Mouse (Mus musculus) cerebellum, adult 11-12 months (tissue): Measurements from ENCODE around the gene Wdr24.

Experiments used
- DNase-seq: peaks from one replicate; pipeline ENCODE4 v3.0.0; 2022

Gene Wdr24

DNA sequence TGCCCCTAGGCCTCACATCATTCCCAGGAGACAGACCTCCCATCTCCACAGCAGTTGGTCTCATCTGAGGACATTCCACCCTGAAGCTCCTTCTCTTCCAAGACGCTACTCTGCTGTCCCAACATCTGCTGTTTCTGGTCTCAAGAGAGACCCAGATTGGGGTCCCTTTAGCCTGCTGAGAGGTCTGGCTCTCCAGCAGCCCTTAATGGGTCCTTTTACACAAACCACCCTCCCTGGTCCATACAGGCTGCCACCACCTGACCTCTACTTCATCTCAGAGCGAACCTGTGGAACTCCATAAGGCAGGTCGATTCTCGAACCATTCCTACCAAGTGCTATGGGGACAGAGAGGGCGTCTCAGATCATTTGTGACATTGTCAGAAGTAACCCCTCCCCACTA, 15.4 kb upstream of the Wdr24 start:
- no peak for DNase-seq

DNA sequence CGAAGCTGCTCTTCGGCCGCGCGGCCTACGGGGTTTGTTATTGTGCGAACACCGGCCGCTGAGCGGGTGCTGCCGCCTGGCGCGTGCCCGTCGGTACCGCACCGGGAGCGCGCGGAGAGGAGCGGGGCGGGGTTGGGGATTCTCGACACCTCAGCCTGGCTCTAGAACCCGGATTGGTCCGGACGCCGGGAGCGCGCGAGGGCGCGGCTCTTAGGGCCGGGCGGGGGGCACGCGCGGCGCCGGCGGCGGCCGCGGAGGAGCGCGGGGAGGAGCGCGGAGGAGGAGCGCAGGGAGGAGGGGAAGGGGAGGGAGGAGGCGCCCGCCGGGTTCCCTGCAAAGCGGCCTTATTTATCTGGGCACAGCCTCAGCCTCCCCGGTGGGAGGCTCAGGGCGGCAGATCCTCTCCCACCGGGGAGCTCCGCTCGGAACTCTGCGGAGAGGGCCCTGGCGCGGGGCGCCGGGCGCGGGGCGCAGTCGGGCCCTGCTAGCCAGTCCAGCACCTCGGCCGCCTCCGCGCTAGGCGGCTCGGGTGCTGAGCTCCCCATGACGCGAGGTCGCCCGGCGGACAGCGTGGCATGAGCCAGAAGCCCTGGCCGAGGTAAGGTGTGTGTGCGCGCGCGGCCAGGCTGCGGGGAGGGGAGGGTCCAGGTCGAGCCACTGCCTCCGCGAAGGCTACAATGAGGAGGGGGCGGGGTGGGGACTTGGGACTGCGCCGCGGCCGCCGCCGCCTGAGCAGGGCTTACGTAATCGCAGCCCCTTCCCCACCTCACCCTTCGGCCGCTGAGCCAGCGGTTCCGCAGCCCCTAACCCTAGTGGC, 14.4 kb upstream of the Wdr24 start, which contains the start of gene Fbxl16:
Gene Fbxl16, plus strand, starts transcription at position 297 of the 817 bp plus-strand sequence.
- peak; percentile 97 for DNase-seq

DNA sequence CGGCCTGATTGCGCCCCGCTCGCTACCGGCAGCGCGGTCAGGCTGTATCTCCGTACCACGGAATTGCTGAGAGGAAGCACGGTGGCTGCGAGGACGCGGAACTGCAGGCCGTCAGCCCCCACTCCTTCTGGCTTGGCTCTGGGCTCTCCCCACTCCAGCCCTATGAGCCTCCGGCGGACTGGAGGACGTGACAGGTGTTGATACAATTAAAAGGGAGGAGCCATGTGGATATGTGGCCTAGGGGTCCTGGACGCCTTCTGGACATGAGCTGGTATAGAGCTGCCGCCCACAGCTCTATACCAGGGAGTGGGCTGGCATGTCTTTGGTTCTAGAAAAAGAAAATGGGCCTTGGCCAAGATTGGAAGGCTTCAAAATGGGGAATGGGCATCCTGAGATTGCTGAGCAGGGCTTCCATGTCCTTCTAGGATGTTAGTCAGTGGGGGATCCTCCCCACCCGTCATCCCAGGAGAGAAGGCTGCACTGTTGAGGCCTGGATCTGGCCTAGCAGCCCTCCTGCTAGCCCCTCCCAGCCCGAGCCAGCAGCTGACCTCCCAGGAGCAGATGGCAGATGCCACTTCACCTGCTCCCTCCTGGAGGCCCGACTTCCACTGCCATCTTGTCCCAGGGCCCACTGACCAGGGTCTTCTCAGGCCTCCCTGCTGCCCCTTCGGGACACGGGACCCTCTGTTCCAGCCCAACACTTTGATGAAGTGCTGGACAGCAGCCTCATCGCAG, 13.7 kb upstream of the Wdr24 start:
- DNase-seq, result peak; percentile 89

DNA sequence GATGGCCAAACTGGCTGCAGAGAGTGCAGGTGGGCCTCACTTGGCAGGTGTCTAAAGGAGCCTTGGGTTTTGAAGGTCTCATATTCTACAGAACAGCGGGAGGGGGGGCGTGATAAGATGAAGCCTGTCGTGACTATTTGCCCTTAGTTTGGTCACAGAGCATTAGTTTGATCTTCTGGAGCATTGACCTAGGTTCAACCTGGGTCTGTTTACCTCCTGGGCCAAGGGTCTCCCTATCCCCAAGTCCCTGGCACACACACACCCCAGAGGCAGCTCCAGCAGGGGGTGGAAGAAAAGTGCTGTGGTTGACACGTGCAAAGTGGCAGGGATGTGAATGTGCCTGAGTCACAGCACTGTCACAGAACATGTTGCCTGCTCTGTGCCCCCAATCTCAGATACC, 12.5 kb upstream of the Wdr24 start:
- DNase-seq, result no peak

DNA sequence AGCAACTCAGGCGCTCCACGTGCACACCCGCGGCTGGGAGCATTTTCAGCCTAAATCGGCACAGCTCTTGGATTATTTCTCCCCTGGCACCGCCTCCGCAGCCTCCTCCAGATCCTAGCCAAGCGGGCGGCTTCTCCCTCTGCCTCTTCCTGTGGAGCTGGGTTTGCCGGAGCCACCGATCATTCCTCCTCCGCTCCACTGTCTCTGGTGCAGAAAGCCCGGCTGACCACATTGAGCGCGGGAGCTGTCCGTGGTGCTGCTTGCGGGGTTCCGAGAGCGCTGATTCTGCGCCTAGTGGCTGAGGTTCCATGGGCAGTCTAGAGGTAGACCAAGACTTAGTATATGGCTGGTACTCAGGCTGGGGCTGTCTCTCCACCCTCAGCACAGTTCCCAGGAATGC, 10.0 kb upstream of the Wdr24 start:
- no peak for DNase-seq

DNA sequence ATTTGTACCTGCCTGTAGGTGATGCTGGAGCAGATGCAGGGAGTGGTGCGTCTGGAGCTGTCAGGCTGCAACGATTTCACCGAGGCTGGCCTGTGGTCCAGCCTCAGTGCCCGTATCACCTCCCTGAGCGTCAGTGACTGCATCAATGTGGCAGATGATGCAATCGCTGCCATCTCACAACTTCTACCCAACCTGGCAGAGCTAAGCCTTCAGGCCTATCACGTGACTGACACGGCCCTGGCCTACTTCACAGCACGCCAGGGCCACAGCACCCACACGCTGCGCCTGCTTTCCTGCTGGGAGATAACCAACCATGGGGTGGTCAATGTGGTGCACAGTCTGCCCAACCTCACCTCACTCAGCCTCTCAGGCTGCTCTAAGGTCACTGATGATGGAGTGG, 5.8 kb upstream of the Wdr24 start:
- DNase-seq, result no peak

DNA sequence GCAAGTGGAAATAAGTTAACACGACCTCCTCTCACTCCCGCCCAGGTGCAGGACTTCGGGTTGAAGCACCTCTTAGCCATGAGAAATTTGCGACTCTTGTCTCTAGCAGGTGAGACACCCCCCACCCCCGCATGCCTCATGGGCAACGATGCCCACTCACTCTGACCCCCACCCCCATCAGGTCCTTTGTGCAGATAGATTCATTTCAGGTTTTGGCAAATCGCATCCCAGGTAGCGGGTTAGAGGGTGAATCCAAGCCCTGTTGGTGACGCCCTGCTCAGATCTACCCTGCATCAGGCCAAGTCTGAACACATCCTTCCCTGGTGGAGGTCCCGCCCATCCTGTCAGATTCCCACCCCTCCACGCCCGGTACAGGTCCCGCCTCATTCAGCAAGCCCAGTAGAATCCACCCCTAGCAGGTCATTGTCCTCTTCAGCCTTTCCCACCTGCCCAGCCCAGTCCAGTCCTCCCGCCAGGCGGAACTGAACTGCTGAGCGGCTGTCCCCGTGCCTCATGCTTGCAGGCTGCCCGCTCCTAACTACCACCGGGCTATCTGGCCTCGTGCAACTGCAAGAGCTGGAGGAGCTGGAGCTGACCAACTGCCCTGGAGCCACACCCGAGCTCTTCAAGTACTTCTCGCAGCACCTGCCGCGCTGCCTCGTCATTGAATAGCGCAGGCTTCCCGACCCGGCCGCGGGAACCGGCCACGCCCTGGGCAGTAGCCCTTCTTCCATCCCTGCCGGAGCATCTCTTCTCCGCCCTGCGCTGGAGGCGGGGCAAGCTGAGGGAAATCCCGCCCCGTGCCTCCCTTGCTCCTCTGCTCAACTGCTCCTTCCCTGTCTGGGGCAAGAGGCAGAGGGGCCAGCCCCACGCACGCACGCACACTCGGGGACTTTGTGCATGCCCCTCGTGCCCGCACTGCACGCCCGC, 4.3 kb upstream of the Wdr24 start:
- DNase-seq, result no peak

DNA sequence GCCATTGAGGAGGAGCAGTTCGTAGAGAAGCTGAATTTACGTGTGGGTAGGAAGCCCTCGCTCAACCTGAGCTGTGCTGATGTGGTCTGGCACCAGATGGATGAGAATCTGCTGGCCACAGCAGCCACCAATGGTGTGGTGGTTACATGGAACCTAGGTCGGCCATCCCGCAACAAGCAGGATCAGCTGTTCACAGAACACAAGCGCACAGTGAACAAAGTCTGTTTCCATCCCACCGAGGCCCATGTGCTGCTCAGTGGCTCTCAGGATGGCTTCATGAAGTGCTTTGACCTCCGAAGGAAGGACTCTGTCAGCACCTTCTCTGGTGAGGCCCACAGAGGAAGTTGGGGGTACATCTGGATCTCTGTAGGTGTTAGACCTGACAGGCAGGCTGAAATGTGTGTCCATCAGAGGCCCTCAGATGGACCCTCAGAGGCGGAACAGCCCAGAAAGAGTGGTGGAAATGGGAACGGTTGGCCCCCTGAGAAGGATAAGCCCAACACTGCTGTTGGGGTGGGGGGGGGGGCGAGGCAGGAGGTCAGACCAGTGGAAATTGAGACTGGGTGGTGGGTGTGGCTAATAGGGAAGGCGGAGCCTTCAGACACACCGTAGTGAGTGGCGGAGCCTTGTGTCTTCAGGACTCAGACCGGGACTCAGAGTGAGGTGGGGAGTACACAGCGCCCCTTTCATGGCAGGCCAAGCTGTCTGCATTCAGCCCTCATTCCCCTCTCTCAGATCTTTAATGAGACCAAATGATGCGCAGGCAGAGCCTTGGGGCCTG, 1.1 kb downstream of the Wdr24 start:
- peak; percentile 44 for DNase-seq

DNA sequence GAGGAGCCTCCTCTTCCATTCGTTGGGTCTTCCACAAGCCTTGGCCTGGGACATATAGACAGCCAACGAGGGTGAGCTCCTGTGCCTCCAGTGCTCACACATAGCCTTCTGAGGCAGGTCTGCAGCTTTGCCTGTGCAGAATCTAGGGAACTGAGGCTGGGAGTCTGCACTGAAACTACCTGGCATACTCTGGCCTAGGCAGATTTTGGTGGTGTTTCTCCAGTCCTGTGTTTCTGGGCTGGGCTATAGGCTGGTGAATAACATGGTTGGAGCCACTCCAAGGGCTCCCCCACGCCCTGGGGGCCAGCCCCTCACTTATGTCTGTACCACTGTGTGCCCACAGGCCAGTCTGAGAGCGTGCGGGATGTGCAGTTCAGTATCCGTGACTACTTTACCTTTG, 1.9 kb downstream of the Wdr24 start:
- peak; percentile 51 for DNase-seq

DNA sequence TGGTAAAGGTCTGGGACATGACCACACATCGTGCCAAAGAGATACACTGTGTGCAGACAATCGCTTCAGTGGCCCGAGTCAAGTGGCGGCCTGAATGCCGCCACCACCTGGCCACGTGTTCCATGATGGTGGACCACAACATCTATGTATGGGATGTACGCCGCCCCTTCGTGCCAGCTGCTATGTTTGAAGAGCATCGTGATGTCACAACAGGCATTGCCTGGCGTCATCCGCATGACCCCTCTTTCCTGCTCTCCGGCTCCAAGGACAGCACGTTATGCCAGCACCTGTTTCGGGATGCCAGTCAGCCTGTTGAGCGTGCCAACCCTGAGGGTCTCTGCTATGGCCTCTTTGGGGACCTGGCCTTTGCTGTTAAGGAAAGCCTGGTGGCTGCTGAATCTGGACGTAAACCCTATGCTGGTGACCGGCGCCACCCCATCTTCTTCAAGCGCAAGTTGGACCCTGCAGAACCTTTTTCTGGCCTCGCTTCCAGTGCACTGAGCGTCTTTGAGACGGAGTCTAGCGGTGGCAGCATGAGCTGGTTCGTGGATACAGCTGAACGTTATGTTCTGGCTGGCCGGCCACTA, 2.6 kb downstream of the Wdr24 start:
- DNase-seq, result peak; percentile 58

DNA sequence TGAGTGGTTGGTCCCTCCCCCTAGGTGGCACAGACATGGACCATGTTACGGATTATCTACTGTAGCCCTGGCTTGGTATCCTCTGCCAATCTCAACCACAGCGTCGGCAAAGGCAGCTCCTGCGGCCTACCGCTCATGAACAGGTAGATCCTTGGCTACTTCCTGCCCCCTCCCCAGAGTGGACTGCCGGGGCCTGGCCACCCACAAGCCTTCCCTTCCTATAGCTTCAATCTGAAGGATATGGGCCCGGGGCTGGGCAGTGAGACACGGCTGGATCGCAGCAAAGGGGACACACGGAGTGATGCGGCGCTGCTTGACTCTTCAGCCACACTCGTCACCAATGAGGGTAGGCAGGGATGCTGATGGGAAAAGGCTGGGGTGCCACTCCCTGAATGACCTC, 3.6 kb downstream of the Wdr24 start:
- peak; percentile 52 for DNase-seq

DNA sequence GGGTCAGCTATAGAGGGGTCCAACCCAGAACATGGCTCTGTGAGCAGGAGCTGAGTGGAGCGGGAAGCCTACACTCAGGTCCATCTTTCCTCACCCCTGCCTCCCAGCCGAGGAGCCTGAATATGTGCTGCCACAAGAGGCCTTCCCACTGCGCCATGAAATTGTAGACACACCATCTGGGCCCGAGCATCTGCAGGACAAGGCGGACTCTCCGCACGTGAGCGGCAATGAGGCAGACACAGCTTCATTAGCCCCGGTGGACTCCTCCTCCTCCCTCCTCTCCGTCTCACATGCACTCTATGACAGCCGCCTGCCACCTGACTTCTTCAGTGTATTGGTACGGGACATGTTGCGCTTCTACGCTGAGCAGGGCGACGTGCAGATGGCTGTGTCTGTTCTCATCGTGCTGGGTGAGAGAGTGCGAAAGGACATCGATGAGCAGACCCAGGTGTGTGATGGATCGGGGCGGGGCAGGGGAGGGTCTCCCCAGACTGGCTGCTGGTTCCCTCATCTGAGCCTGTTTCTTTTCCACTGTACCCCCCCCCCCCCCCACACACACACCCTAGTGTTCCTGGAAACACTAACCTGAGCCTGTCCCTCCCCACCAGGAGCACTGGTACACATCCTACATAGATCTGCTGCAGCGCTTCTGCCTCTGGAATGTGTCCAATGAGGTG, 4.3 kb downstream of the Wdr24 start:
- DNase-seq, result peak; percentile 64

DNA sequence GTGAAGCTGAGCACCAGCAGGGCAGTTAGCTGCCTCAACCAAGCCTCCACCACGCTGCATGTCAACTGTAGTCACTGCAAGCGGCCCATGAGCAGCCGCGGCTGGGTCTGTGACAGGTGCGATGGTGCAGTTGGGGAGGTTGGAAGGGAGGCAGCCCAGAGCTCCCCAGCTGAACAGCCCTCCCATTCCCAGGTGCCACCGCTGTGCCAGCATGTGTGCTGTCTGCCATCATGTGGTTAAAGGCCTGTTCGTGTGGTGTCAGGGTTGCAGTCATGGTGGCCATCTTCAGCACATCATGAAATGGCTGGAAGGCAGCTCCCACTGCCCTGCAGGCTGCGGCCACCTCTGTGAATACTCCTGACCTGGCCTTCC, 4.8 kb downstream of the Wdr24 start:
- peak; percentile 70 for DNase-seq

DNA sequence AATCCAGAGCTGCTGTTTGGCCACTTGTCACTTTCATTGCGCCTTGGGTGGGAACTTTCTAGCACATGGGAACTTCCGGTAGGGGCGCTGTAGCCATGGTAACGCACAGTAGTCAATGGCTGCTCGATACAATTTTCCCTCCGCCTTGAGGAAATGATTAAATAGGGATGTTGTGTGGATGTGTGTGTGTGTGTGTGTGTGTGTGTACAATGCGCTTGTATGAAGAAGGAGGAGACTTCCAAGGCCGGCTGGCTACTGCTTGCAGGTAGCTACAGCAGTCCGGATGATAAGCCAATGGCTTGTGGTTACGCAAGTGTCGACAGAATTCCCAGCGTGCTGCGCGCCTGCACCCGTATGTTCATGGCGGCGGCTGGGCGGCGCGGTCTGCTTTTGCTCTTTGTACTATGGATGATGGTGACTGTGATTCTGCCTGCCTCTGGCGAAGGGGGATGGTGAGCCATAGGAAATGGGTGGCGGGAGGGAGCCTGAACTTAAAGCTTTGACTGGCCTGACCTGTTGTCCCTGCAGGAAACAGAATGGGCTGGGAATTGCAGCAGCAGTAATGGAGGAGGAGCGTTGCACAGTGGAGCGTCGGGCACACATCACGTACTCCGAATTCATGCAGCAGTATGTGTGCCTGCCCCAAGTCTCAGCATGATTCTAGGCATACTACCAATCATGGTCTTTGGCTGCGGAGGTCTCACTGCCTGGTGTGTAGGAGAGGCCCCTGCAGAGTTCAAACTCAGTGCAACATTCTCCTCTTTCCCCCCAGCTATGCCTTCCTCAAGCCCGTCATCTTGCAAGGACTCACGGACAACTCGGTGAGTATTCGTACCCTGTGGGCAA, 5.5 kb downstream of the Wdr24 start, which contains the start of gene Jmjd8:
Gene Jmjd8, plus strand, starts transcription at position 156 of the 846 bp plus-strand sequence.
- DNase-seq, result peak; percentile 80

DNA sequence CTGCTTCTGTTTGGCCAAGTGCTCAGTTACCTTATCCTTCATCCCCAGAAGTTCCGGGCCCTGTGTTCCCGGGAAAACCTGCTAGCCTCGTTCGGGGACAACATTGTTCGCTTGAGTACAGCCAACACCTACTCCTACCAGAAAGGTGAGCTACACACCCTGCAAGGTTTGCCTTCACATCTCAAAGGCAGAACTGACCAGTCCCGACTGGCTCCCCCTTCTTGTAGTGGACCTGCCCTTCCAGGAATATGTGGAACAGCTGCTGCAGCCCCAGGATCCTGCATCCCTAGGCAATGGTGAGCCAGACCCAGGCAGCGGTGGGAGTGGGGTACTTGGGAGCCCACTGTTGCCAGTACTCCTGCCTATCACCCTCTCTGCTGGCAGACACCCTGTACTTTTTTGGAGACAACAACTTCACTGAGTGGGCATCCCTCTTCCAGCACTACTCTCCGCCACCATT, 6.2 kb downstream of the Wdr24 start:
- DNase-seq, result peak; percentile 59

DNA sequence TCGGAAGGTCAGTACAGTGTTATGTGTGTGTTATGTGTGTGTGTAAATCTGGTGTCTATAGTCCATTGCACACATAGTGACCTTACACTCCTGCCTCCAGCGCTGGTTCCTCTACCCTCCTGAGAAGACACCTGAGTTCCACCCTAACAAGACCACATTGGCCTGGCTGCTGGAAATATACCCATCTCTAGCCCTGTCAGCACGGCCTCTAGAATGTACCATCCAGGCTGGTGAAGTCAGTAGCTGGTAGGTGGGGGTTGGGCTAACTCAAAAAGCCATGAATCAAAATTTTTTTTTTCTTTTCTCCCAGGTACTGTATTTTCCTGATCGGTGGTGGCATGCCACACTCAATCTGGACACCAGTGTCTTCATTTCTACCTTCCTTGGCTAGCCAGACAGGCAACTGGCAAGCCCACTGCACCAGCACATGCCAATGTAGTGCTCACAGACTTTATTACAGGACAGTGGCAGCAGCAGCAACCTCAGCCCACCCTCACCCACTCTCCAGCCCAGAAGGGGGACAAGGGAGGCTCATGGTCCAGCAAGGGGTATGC, 6.8 kb downstream of the Wdr24 start:
- DNase-seq, result peak; percentile 58

DNA sequence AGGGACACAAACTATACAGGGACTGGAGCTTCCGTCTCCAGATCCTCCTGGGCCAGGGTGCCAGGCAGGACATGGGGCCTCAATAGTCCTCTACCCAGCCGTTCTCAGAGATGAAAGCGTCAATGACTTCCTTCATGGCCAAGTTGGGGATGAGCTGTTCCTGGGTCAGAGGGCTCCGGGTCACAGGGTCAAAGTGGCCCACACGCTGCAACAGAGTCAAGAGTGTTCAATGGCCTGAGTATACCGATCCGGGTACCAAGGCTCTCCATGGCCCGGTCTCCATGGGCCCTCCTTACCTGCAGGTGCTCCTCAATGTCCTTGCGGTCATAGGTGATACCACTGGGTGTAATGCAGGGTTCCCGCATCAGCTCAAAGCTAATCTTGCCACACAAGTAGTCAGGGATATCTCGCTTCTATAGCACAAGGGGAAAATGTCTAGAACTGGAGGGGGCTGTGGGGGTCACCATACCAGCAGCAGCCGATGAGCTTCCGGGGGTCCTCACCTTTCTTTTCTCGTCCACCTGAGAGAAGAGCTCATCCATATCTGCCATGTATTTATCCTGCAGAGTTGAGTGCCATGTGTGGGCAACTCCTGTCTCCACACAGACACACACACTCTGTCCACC, 7.5 kb downstream of the Wdr24 start:
- peak; percentile 59 for DNase-seq

DNA sequence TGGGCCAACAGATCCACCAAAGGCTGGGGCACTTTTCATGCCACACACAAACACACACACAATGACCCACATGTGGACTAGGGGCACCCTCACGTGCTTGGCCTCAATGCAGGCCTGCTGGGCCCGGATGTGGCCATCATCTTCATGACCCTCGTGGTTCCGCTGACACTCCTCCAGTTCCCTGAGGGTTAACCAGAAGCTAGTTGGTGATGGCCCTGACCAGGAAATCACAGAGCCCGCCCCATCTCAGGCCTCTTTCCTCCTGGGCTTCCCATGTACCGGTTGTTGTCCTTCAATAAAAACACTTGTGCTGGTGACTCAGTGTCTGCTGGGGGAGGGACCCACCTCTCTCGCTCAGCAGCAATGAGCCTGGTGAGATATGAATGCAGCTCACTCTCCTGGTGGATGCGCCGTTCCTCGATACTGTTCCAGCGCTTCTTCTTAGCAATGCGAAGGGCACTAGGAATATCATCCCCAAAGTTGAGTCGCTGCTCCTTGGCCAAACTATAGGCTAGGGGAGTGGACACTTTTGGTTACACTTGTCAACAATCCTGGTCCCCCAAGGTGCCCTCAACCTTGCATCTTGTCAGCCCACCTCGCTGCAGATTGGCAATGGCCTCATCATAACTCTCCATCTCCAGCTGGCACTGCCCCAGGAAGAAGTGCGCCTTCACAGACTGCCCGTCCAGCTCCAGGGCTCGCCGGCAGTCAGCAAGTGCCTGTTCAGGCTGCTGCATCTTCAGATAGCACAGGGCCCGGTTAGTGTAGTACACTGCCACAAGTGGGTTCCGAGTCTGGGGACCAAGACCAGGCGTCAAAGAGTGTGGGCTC, 8.2 kb downstream of the Wdr24 start:
- peak; percentile 80 for DNase-seq
